Mouse (Mus musculus) cerebellum, adult 2 months (tissue): ENCODE data around the gene Ubtd2.

ENCODE experiments used
- CTCF ChIP-seq: fragments of 200-500 bp; IDR thresholded peaks from 2 replicates; pipeline ENCODE4 v1.5.1; 2011; ENCODE audit warnings: low read depth, mild to moderate bottlenecking, control low read depth, low read length, moderate library complexity, borderline replicate concordance; ENCODE audit not compliant: insufficient read depth
- POLR2A ChIP-seq: fragments of 200-500 bp; IDR thresholded peaks from 2 replicates; pipeline ENCODE4 v1.6.1; 2011; ENCODE audit warnings: low read length, control low read depth, borderline replicate concordance; ENCODE audit not compliant: insufficient read depth

- TF ChIP-seq CTCF (no peak), POLR2A (no peak)
Measured at GRCm38 (mm10) chr11:32409823-32410562, 45.2 kb upstream of the Ubtd2 start.
